Mouse (Mus musculus): Measurements from ENCODE around the gene Hcrtr2. TPM values are rescaled to one million over a fixed set of nuclear protein-coding genes. Genes with fewer than 3 reads are reported as not detected.

The Hcrtr2 gene
- polyA plus RNA-seq, 1 experiment from 2014 or later = 0.32 TPM

DNA sequence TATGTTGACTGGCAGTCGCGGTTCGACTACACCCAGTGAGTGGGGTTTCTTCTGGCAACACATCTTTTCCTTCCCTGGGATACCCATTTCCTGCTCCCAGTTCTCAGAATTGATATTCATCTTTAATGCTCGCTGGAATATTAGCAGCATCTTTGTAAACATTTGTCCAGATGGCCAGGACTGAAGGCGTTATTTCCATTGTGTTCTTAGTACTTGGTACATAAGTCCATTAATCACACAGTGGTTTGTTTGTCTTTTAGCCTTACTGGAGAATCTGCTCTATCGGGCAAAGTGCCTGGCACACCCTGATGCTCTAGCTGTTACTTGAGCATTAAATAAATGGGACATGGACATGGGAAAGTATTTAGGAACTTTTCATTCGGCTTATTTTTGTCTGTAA, 71.1 kb downstream of the Hcrtr2 start:
- H3K36me3 ChIP-seq (ENCODE audit: control insufficient read depth, insufficient read depth, low read length) = no peaks in the 10 kb centered on the region
- H3K4me1 ChIP-seq (replicated peaks; ENCODE audit: control insufficient read depth, insufficient read depth, low read length) = no peaks in the 10 kb centered on the region
- no peaks in the 10 kb centered on the region for H3K9me3 ChIP-seq (ENCODE audit: control insufficient read depth, low read length)
- no peak overlapping the region for H3K9ac ChIP-seq (ENCODE audit: low read length)
- H3K27me3 ChIP-seq (ENCODE audit: control insufficient read depth, insufficient read depth, low read length) = no peaks in the 10 kb centered on the region
- WGBS = 92% methylated on average over 7 of the region's 7 CpGs
- DNase-seq (ENCODE audit: low spot score) (no peak), ATAC-seq (replicated peaks; ENCODE audit: low FRiP score) (no peak)
- H3K4me3 ChIP-seq (ENCODE audit: low read depth, low read length) = no peak overlapping the region
- no peak overlapping the region for H3K27ac ChIP-seq (ENCODE audit: low read depth, low read length)
- no peak overlapping the region for H3K4me2 ChIP-seq (ENCODE audit: low read depth, low read length, severe bottlenecking)

GRCm38 (mm10) chr9:76252109-76252508, 71.5 kb downstream of the Hcrtr2 start:
- H3K27me3 ChIP-seq (ENCODE audit: control insufficient read depth, insufficient read depth, low read length) = no peaks in the 10 kb centered on the region
- no peaks in the 10 kb centered on the region for H3K36me3 ChIP-seq (ENCODE audit: control insufficient read depth, insufficient read depth, low read length)
- no peak overlapping the region for H3K4me3 ChIP-seq (ENCODE audit: low read depth, low read length)
- 84% methylated on average over 4 of the region's 4 CpGs for WGBS
- no peak overlapping the region for H3K27ac ChIP-seq (ENCODE audit: low read depth, low read length)
- no peak overlapping the region for H3K4me2 ChIP-seq (ENCODE audit: low read depth, low read length, severe bottlenecking)
- H3K9ac ChIP-seq (ENCODE audit: low read length) = no peak overlapping the region
- no peaks in the 10 kb centered on the region for H3K4me1 ChIP-seq (replicated peaks; ENCODE audit: control insufficient read depth, insufficient read depth, low read length)
- H3K9me3 ChIP-seq (ENCODE audit: control insufficient read depth, low read length) = no peaks in the 10 kb centered on the region
- no peak for DNase-seq (ENCODE audit: low spot score)
- ATAC-seq (replicated peaks; ENCODE audit: low FRiP score) = no peak

- no peaks in the 10 kb centered on the region for H3K36me3 ChIP-seq (ENCODE audit: control insufficient read depth, insufficient read depth, low read length)
- no peaks in the 10 kb centered on the region for H3K27me3 ChIP-seq (ENCODE audit: control insufficient read depth, insufficient read depth, low read length)
- no peak overlapping the region for H3K27ac ChIP-seq (ENCODE audit: low read depth, low read length)
- H3K4me1 ChIP-seq (replicated peaks; ENCODE audit: control insufficient read depth, insufficient read depth, low read length) = no peaks in the 10 kb centered on the region
- 76% methylated on average over 1 of the region's 1 CpGs for WGBS
- H3K4me3 ChIP-seq (ENCODE audit: low read depth, low read length) = no peak overlapping the region
- no peak overlapping the region for H3K4me2 ChIP-seq (ENCODE audit: low read depth, low read length, severe bottlenecking)
- no peaks in the 10 kb centered on the region for H3K9me3 ChIP-seq (ENCODE audit: control insufficient read depth, low read length)
- no peak overlapping the region for H3K9ac ChIP-seq (ENCODE audit: low read length)
- DNase-seq (ENCODE audit: low spot score) = no peak
- ATAC-seq (replicated peaks; ENCODE audit: low FRiP score) = no peak
Observed at GRCm38 (mm10) chr9:76242322-76242721, 81.3 kb downstream of the Hcrtr2 start.

DNA sequence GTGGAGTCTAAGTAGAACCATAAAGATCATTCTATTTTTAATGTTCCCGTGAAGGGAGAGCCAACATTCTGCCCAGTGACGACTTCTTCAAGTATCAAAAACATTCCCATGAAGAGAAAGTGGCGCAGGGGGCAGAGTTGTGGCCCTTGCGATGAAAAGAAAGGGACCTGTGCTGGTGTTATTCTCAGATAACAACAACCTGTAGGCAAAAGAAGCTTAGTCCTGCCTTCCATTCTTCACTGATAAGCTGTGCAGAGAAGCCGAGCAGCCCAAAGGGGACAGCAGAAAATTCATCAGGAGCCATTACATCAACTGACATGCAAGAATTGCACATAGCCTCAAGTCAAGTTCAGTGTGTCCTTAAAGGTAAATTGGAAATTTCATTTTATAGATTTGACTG, 85.7 kb downstream of the Hcrtr2 start:
- H3K36me3 ChIP-seq (ENCODE audit: control insufficient read depth, insufficient read depth, low read length) = no peaks in the 10 kb centered on the region
- ATAC-seq (replicated peaks; ENCODE audit: low FRiP score) (no peak), DNase-seq (ENCODE audit: low spot score) (no peak)
- no peak overlapping the region for H3K4me3 ChIP-seq (ENCODE audit: low read depth, low read length)
- 80% methylated on average over 5 of the region's 5 CpGs for WGBS
- no peak overlapping the region for H3K9ac ChIP-seq (ENCODE audit: low read length)
- H3K4me1 ChIP-seq (replicated peaks; ENCODE audit: control insufficient read depth, insufficient read depth, low read length) = no peaks in the 10 kb centered on the region
- H3K9me3 ChIP-seq (ENCODE audit: control insufficient read depth, low read length) = no peaks in the 10 kb centered on the region
- no peak overlapping the region for H3K27ac ChIP-seq (ENCODE audit: low read depth, low read length)
- H3K27me3 ChIP-seq (ENCODE audit: control insufficient read depth, insufficient read depth, low read length) = no peaks in the 10 kb centered on the region
- no peak overlapping the region for H3K4me2 ChIP-seq (ENCODE audit: low read depth, low read length, severe bottlenecking)

DNA sequence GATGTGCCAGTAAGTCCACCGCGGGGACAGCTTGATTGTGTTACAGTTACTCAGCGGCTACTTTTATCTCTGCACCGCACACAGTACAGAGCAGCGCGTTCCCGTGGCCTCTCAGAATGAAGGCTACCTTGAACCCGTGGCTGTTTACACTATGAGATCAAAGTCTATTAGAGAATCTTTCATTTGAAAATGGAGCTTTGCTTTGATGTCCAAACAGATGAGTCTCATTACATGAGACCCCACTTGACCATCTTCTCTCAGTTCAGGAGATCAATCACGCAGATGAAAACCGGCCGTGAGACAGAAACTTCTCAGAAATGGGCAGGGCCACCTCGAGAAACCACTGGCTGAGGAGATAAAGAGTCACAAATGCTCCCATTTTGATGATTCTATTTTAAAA, 86.4 kb downstream of the Hcrtr2 start:
- ATAC-seq (replicated peaks; ENCODE audit: low FRiP score) (no peak), DNase-seq (ENCODE audit: low spot score) (no peak)
- Histone ChIP-seq H3K4me2 (ENCODE audit: low read depth, low read length, severe bottlenecking) (no peak overlapping the region), H3K36me3 (ENCODE audit: control insufficient read depth, insufficient read depth, low read length) (no peaks in the 10 kb centered on the region), H3K27ac (ENCODE audit: low read depth, low read length) (no peak overlapping the region), H3K9me3 (ENCODE audit: control insufficient read depth, low read length) (no peaks in the 10 kb centered on the region), H3K9ac (ENCODE audit: low read length) (no peak overlapping the region), H3K4me3 (ENCODE audit: low read depth, low read length) (no peak overlapping the region), H3K27me3 (ENCODE audit: control insufficient read depth, insufficient read depth, low read length) (no peaks in the 10 kb centered on the region), H3K4me1 (replicated peaks; ENCODE audit: control insufficient read depth, insufficient read depth, low read length) (no peaks in the 10 kb centered on the region)
- 61% methylated on average over 12 of the region's 12 CpGs for WGBS

GRCm38 (mm10) chr9:76236626-76237025, 87.0 kb downstream of the Hcrtr2 start:
- 3% methylated on average over 7 of the region's 7 CpGs for WGBS
- DNase-seq (ENCODE audit: low spot score) (peak; percentile 75), ATAC-seq (replicated peaks; ENCODE audit: low FRiP score) (peak; percentile 77)
- Histone ChIP-seq H3K27ac (ENCODE audit: low read depth, low read length) (no peak overlapping the region), H3K27me3 (ENCODE audit: control insufficient read depth, insufficient read depth, low read length) (no peaks in the 10 kb centered on the region), H3K36me3 (ENCODE audit: control insufficient read depth, insufficient read depth, low read length) (no peaks in the 10 kb centered on the region), H3K9ac (ENCODE audit: low read length) (no peak overlapping the region), H3K9me3 (ENCODE audit: control insufficient read depth, low read length) (no peaks in the 10 kb centered on the region), H3K4me2 (ENCODE audit: low read depth, low read length, severe bottlenecking) (peak overlapping the region; percentile 79), H3K4me3 (ENCODE audit: low read depth, low read length) (peak overlapping the region; percentile 32), H3K4me1 (replicated peaks; ENCODE audit: control insufficient read depth, insufficient read depth, low read length) (no peaks in the 10 kb centered on the region)

- no peaks in the 10 kb centered on the region for H3K9me3 ChIP-seq (ENCODE audit: control insufficient read depth, low read length)
- WGBS = 2% methylated on average over 14 of the region's 14 CpGs
- peak; percentile 66 for DNase-seq (ENCODE audit: low spot score)
- H3K4me3 ChIP-seq (ENCODE audit: low read depth, low read length) = peak overlapping the region; percentile 32
- H3K4me1 ChIP-seq (replicated peaks; ENCODE audit: control insufficient read depth, insufficient read depth, low read length) = no peaks in the 10 kb centered on the region
- peak overlapping the region; percentile 59 for H3K27ac ChIP-seq (ENCODE audit: low read depth, low read length)
- ATAC-seq (replicated peaks; ENCODE audit: low FRiP score) = peak; percentile 83
- H3K36me3 ChIP-seq (ENCODE audit: control insufficient read depth, insufficient read depth, low read length) = no peaks in the 10 kb centered on the region
- H3K27me3 ChIP-seq (ENCODE audit: control insufficient read depth, insufficient read depth, low read length) = no peaks in the 10 kb centered on the region
- peak overlapping the region; percentile 59 for H3K9ac ChIP-seq (ENCODE audit: low read length)
- peak overlapping the region; percentile 79 for H3K4me2 ChIP-seq (ENCODE audit: low read depth, low read length, severe bottlenecking)
Observed at GRCm38 (mm10) chr9:76235945-76236503, 87.6 kb downstream of the Hcrtr2 start.

- Histone ChIP-seq H3K4me3 (ENCODE audit: low read depth, low read length) (no peak overlapping the region), H3K36me3 (ENCODE audit: control insufficient read depth, insufficient read depth, low read length) (no peaks in the 10 kb centered on the region), H3K9ac (ENCODE audit: low read length) (no peak overlapping the region), H3K4me1 (replicated peaks; ENCODE audit: control insufficient read depth, insufficient read depth, low read length) (no peaks in the 10 kb centered on the region), H3K27ac (ENCODE audit: low read depth, low read length) (no peak overlapping the region), H3K27me3 (ENCODE audit: control insufficient read depth, insufficient read depth, low read length) (no peaks in the 10 kb centered on the region), H3K4me2 (ENCODE audit: low read depth, low read length, severe bottlenecking) (no peak overlapping the region), H3K9me3 (ENCODE audit: control insufficient read depth, low read length) (no peaks in the 10 kb centered on the region)
- no peak for ATAC-seq (replicated peaks; ENCODE audit: low FRiP score)
- WGBS = 54% methylated on average over 7 of the region's 7 CpGs
- DNase-seq (ENCODE audit: low spot score) = peak; percentile 55
Observed at GRCm38 (mm10) chr9:76234899-76235298, 88.8 kb downstream of the Hcrtr2 start.

DNA sequence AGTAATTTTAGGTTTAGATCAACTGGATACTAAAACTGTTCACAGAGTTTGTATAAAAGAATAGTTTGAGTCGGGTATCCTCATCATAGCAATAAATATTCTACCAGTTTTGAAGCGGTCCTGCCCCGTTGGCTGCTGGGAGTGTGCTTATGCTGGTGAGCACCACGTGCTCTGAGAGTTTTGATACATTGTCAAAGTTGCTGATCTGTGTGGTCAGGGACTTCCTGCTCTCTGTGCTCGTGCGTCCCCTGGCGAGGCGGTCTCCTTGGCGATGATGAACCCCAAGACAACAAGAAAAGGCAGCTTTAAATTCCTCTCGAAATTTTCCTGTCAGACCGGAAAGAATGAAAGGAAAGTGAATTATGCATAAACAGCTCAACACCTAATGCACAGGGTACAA, 93.3 kb downstream of the Hcrtr2 start:
- no peak overlapping the region for H3K4me3 ChIP-seq (ENCODE audit: low read depth, low read length)
- H3K4me2 ChIP-seq (ENCODE audit: low read depth, low read length, severe bottlenecking) = no peak overlapping the region
- no peaks in the 10 kb centered on the region for H3K36me3 ChIP-seq (ENCODE audit: control insufficient read depth, insufficient read depth, low read length)
- ATAC-seq (replicated peaks; ENCODE audit: low FRiP score) (no peak; the same call in 1 of the 2 replicates), DNase-seq (ENCODE audit: low spot score) (no peak)
- H3K4me1 ChIP-seq (replicated peaks; ENCODE audit: control insufficient read depth, insufficient read depth, low read length) = no peaks in the 10 kb centered on the region
- no peaks in the 10 kb centered on the region for H3K9me3 ChIP-seq (ENCODE audit: control insufficient read depth, low read length)
- no peak overlapping the region for H3K27ac ChIP-seq (ENCODE audit: low read depth, low read length)
- WGBS = 60% methylated on average over 11 of the region's 11 CpGs
- no peaks in the 10 kb centered on the region for H3K27me3 ChIP-seq (ENCODE audit: control insufficient read depth, insufficient read depth, low read length)
- H3K9ac ChIP-seq (ENCODE audit: low read length) = no peak overlapping the region
